Mouse (Mus musculus) thymus, adult 2 months (tissue): Measurements from ENCODE around the gene Vav3.

Experiments used
- CTCF ChIP-seq: fragments of 200-500 bp; IDR thresholded peaks from 2 replicates; pipeline ENCODE4 v1.5.1; 2012; ENCODE audit warnings: mild to moderate bottlenecking, control low read depth, low read length, moderate library complexity, borderline replicate concordance; ENCODE audit not compliant: control insufficient read depth, poor library complexity, insufficient read depth; ENCODE audit errors: extremely low read depth
- POLR2A ChIP-seq: fragments of 200-500 bp; IDR thresholded peaks from 2 replicates; pipeline ENCODE4 v1.6.1; 2012; ENCODE audit warnings: mild to moderate bottlenecking, low read length, control low read depth, moderate library complexity; ENCODE audit not compliant: control insufficient read depth, poor library complexity, insufficient read depth; ENCODE audit errors: extremely low read depth

GRCm38 (mm10) chr3:109478297-109478696 is 137.8 kb downstream of the Vav3 start:
- no peak for TF ChIP-seq CTCF
- TF ChIP-seq POLR2A = no peak
